Mouse (Mus musculus): ENCODE data around the gene Krtap28-13. TPM values are rescaled to one million over a fixed set of nuclear protein-coding genes. Genes with fewer than 3 reads are reported as not detected.

The Krtap28-13 gene
- total RNA-seq (2014; fragmentation: Nextera tagmentation) (not detected in 2 replicates), total RNA-seq (2017) (not detected in 2 replicates)

- no peak for ATAC-seq (replicated peaks; ENCODE audit: poor library complexity, severe bottlenecking)
These were observed at the start of gene Krtap28-13 for GRCm38 (mm10) chr1:83060643-83061042. Krtap28-13 (plus strand) TSS chr1:83060930.

- no peak for ATAC-seq (replicated peaks; ENCODE audit: poor library complexity, severe bottlenecking)
These were observed 46.3 kb upstream of the Krtap28-13 start for GRCm38 (mm10) chr1:83014477-83014876.

- no peak for ATAC-seq (replicated peaks; ENCODE audit: poor library complexity, severe bottlenecking)
These were observed 45.3 kb upstream of the Krtap28-13 start for GRCm38 (mm10) chr1:83015329-83015879.

GRCm38 (mm10) chr1:83016556-83016955, 44.2 kb upstream of the Krtap28-13 start:
- ATAC-seq (replicated peaks; ENCODE audit: poor library complexity, severe bottlenecking) = no peak

GRCm38 (mm10) chr1:83031950-83032349, 28.8 kb upstream of the Krtap28-13 start:
- no peak for ATAC-seq (replicated peaks; ENCODE audit: poor library complexity, severe bottlenecking)

GRCm38 (mm10) chr1:83032508-83032907, 28.2 kb upstream of the Krtap28-13 start:
- ATAC-seq (replicated peaks; ENCODE audit: poor library complexity, severe bottlenecking) = no peak

GRCm38 (mm10) chr1:83034509-83034908, 26.2 kb upstream of the Krtap28-13 start:
- ATAC-seq (replicated peaks; ENCODE audit: poor library complexity, severe bottlenecking) = no peak

GRCm38 (mm10) chr1:83036892-83037667, 23.6 kb upstream of the Krtap28-13 start:
- ATAC-seq (replicated peaks; ENCODE audit: poor library complexity, severe bottlenecking) = no peak

- ATAC-seq (replicated peaks; ENCODE audit: poor library complexity, severe bottlenecking) = peak; percentile 61
These were observed 22.5 kb upstream of the Krtap28-13 start, which contains the start of gene Slc19a3 for GRCm38 (mm10) chr1:83038109-83038672. Slc19a3 (minus strand) TSS chr1:83038448.

- no peak for ATAC-seq (replicated peaks; ENCODE audit: poor library complexity, severe bottlenecking)
These were observed 21.6 kb upstream of the Krtap28-13 start for GRCm38 (mm10) chr1:83039080-83039479.

GRCm38 (mm10) chr1:83042380-83042779, 18.4 kb upstream of the Krtap28-13 start, which contains the start of gene Krtap28-10:
Krtap28-10 (minus strand) TSS chr1:83042480.
- no peak for ATAC-seq (replicated peaks; ENCODE audit: poor library complexity, severe bottlenecking)

- ATAC-seq (replicated peaks; ENCODE audit: poor library complexity, severe bottlenecking) = peak; percentile 92
These were observed 15.8 kb upstream of the Krtap28-13 start, which contains the start of gene Gm47969 for GRCm38 (mm10) chr1:83044882-83045427. Gm47969 (plus strand) TSS chr1:83044932.

GRCm38 (mm10) chr1:83058481-83058880, 2.2 kb upstream of the Krtap28-13 start:
- no peak for ATAC-seq (replicated peaks; ENCODE audit: poor library complexity, severe bottlenecking)

- ATAC-seq (replicated peaks; ENCODE audit: poor library complexity, severe bottlenecking) = no peak
These were observed 1.5 kb upstream of the Krtap28-13 start, which contains the start of gene A030005K14Rik for GRCm38 (mm10) chr1:83059278-83059677. A030005K14Rik (minus strand) TSS chr1:83059378.

- ATAC-seq (replicated peaks; ENCODE audit: poor library complexity, severe bottlenecking) = no peak; the same call in 1 of the 2 replicates
These were observed 4.1 kb downstream of the Krtap28-13 start for GRCm38 (mm10) chr1:83064851-83065250.

- no peak for ATAC-seq (replicated peaks; ENCODE audit: poor library complexity, severe bottlenecking)
These were observed 5.8 kb downstream of the Krtap28-13 start for GRCm38 (mm10) chr1:83066577-83066976.

GRCm38 (mm10) chr1:83067205-83067604, 6.5 kb downstream of the Krtap28-13 start:
- ATAC-seq (replicated peaks; ENCODE audit: poor library complexity, severe bottlenecking) = no peak

GRCm38 (mm10) chr1:83075526-83076189, 14.9 kb downstream of the Krtap28-13 start:
- no peak for ATAC-seq (replicated peaks; ENCODE audit: poor library complexity, severe bottlenecking)

- peak; percentile 93 for ATAC-seq (replicated peaks; ENCODE audit: poor library complexity, severe bottlenecking)
These were observed 15.6 kb downstream of the Krtap28-13 start for GRCm38 (mm10) chr1:83076190-83076917.

GRCm38 (mm10) chr1:83077016-83077415, 16.3 kb downstream of the Krtap28-13 start:
- peak; percentile 76 for ATAC-seq (replicated peaks; ENCODE audit: poor library complexity, severe bottlenecking)

Measured in granulocyte monocyte progenitor cell, adult 5-6 weeks (primary cell).